In genomic region chr6:29263650-29264455, GRCm38 (mm10) we compare ENCODE assay signal across 9 mouse cellular contexts. TPM values are rescaled to one million over a fixed set of nuclear protein-coding genes. Genes with fewer than 3 reads are reported as not detected.
A peak's percentile ranks its signal among the peaks of the same experiment; 100 is the strongest.
DNase-seq lines count a peak whose midpoint lies in the region; ATAC-seq lines count a peak whose summit lies in the region.
"Had no signal": no experiment of that assay in that cellular context is flagged by ENCODE, and none has a peak within 500 bp of the region (broad histone marks: within the 10 kb centered on the region; RNA-seq: fewer than 3 reads in every experiment).

No protein-coding gene starts in this region.

- no peak overlapping the region for H3K9ac ChIP-seq in forebrain, embryonic 13.5 days
- H3K9ac ChIP-seq in forebrain, embryonic 16.5 days (replicated peaks; ENCODE audit: low read depth, low read length): no peak overlapping the region
- H3K9ac ChIP-seq in hindbrain, embryonic 13.5 days: no peak overlapping the region
- no peak overlapping the region for H3K9ac ChIP-seq in midbrain, embryonic 13.5 days (replicated peaks)
- H3K9ac ChIP-seq in intestine, embryonic 15.5 days: no peak overlapping the region

- no peak overlapping the region for H3K4me2 ChIP-seq in forebrain, embryonic 13.5 days
- no peak overlapping the region for H3K4me2 ChIP-seq in forebrain, embryonic 16.5 days (ENCODE audit: low read length)
- no peak overlapping the region for H3K4me2 ChIP-seq in hindbrain, embryonic 13.5 days
- no peak overlapping the region for H3K4me2 ChIP-seq in midbrain, embryonic 13.5 days (replicated peaks)
- no peak overlapping the region for H3K4me2 ChIP-seq in intestine, embryonic 15.5 days (replicated peaks)

- peaks cover 4% of the 10 kb centered on the region; the same call in 1 of the 2 replicates for H3K4me1 ChIP-seq in forebrain, embryonic 13.5 days
- H3K4me1 ChIP-seq in forebrain, embryonic 10.5 days: peaks cover 8% of the 10 kb centered on the region
- 0 out of 2 replicates have a peak, but pooled peaks cover 2% of the 10 kb centered on the region for H3K4me1 ChIP-seq in forebrain, embryonic 16.5 days (replicated peaks; ENCODE audit: control insufficient read depth, insufficient read depth, low read length)
- peaks cover 8% of the 10 kb centered on the region for H3K4me1 ChIP-seq in hindbrain, embryonic 13.5 days (replicated peaks)
- H3K4me1 ChIP-seq in midbrain, embryonic 13.5 days (replicated peaks): peaks cover 7% of the 10 kb centered on the region
- H3K4me1 ChIP-seq in intestine, embryonic 15.5 days (replicated peaks): no peaks in the 10 kb centered on the region

- no peak for DNase-seq in forebrain, embryonic 10.5 days (ENCODE audit: extremely low spot score, low spot score)
- DNase-seq in urinary bladder, postnatal 25 days (ENCODE audit: low spot score): no peak
- DNase-seq in thymus, postnatal 10 days (ENCODE audit: low spot score in 2 of 2): no peak

- peak; percentile 45; the same call in 1 of the 2 replicates for ATAC-seq in forebrain, embryonic 13.5 days
- peak; percentile 77 for ATAC-seq in forebrain, embryonic 16.5 days
- ATAC-seq in hindbrain, embryonic 13.5 days (ENCODE audit: low FRiP score): peak; percentile 49; the same call in 1 of the 2 replicates
- peak; percentile 65; the same call in 1 of the 2 replicates for ATAC-seq in midbrain, embryonic 13.5 days
- ATAC-seq in intestine, embryonic 15.5 days: no peak

- H3K27ac ChIP-seq in forebrain, embryonic 13.5 days: no peak overlapping the region
- H3K27ac ChIP-seq in forebrain, embryonic 10.5 days: no peak overlapping the region
- H3K27ac ChIP-seq in forebrain, embryonic 16.5 days (ENCODE audit: low read length): no peak overlapping the region
- H3K27ac ChIP-seq in hindbrain, embryonic 13.5 days: 0 out of 2 replicates have a peak overlapping the region, but pooled peaks have one; percentile 44
- no peak overlapping the region for H3K27ac ChIP-seq in midbrain, embryonic 13.5 days
- no peak overlapping the region for H3K27ac ChIP-seq in intestine, embryonic 15.5 days

- WGBS in forebrain, embryonic 13.5 days: 47% methylated on average over 6 of the region's 6 CpGs
- WGBS in forebrain, embryonic 10.5 days: 55% methylated on average over 6 of the region's 6 CpGs
- WGBS in forebrain, embryonic 16.5 days: 37% methylated on average over 6 of the region's 6 CpGs
- WGBS in hindbrain, embryonic 13.5 days: 44% methylated on average over 6 of the region's 6 CpGs
- 34% methylated on average over 6 of the region's 6 CpGs for WGBS in midbrain, embryonic 13.5 days
- 65% methylated on average over 6 of the region's 6 CpGs for WGBS in intestine, embryonic 15.5 days

- no peaks in the 10 kb centered on the region for H3K9me3 ChIP-seq in forebrain, embryonic 13.5 days (replicated peaks)
- no peaks in the 10 kb centered on the region for H3K9me3 ChIP-seq in forebrain, embryonic 10.5 days
- no peaks in the 10 kb centered on the region for H3K9me3 ChIP-seq in forebrain, embryonic 16.5 days (ENCODE audit: control insufficient read depth, low read length)
- no peaks in the 10 kb centered on the region for H3K9me3 ChIP-seq in hindbrain, embryonic 13.5 days
- no peaks in the 10 kb centered on the region for H3K9me3 ChIP-seq in midbrain, embryonic 13.5 days
- H3K9me3 ChIP-seq in intestine, embryonic 15.5 days: no peaks in the 10 kb centered on the region

- 0 out of 2 replicates have a peak, but pooled peaks cover 3% of the 10 kb centered on the region for H3K27me3 ChIP-seq in forebrain, embryonic 13.5 days
- H3K27me3 ChIP-seq in forebrain, embryonic 10.5 days (ENCODE audit: poor library complexity, severe bottlenecking): no peaks in the 10 kb centered on the region
- H3K27me3 ChIP-seq in forebrain, embryonic 16.5 days (replicated peaks; ENCODE audit: control insufficient read depth, insufficient read depth, low read length): no peaks in the 10 kb centered on the region
- H3K27me3 ChIP-seq in hindbrain, embryonic 13.5 days: 0 out of 2 replicates have a peak, but pooled peaks cover 4% of the 10 kb centered on the region
- no peaks in the 10 kb centered on the region for H3K27me3 ChIP-seq in midbrain, embryonic 13.5 days
- H3K27me3 ChIP-seq in intestine, embryonic 15.5 days (replicated peaks): no peaks in the 10 kb centered on the region

- H3K36me3 ChIP-seq in forebrain, embryonic 13.5 days (ENCODE audit: poor library complexity, severe bottlenecking): no peaks in the 10 kb centered on the region
- no peaks in the 10 kb centered on the region for H3K36me3 ChIP-seq in forebrain, embryonic 10.5 days (replicated peaks)
- no peaks in the 10 kb centered on the region for H3K36me3 ChIP-seq in forebrain, embryonic 16.5 days (ENCODE audit: control insufficient read depth, insufficient read depth)
- no peaks in the 10 kb centered on the region for H3K36me3 ChIP-seq in hindbrain, embryonic 13.5 days
- no peaks in the 10 kb centered on the region for H3K36me3 ChIP-seq in midbrain, embryonic 13.5 days
- no peaks in the 10 kb centered on the region for H3K36me3 ChIP-seq in intestine, embryonic 15.5 days

- no peak overlapping the region for H3K4me3 ChIP-seq in forebrain, embryonic 13.5 days
- H3K4me3 ChIP-seq in forebrain, embryonic 10.5 days: no peak overlapping the region
- no peak overlapping the region for H3K4me3 ChIP-seq in forebrain, embryonic 16.5 days (replicated peaks; ENCODE audit: low read length)
- no peak overlapping the region for H3K4me3 ChIP-seq in hindbrain, embryonic 13.5 days
- no peak overlapping the region for H3K4me3 ChIP-seq in midbrain, embryonic 13.5 days (replicated peaks)
- H3K4me3 ChIP-seq in intestine, embryonic 15.5 days (replicated peaks): no peak overlapping the region

RNA-seq across cellular contexts. Expression of gene Hilpda, which starts 8.4 kb away (rescaled TPM):
- polyA plus RNA-seq in forebrain, embryonic 13.5 days (2015; fragmentation: Nextera tagmentation; extraction: Ambion mirVana): 38.3 and 38.6 TPM in 2 replicates
- 36.2 and 37.2 TPM in 2 replicates for polyA plus RNA-seq in forebrain, embryonic 10.5 days (2016; fragmentation: Nextera tagmentation; extraction: Ambion mirVana)
- 47.5 and 48.4 TPM in 2 replicates for polyA plus RNA-seq in forebrain, embryonic 16.5 days (2015; fragmentation: Nextera tagmentation; extraction: Ambion mirVana)
- 31.8 and 36.6 TPM in 2 replicates for polyA plus RNA-seq in hindbrain, embryonic 13.5 days (2015; fragmentation: Nextera tagmentation; extraction: Ambion mirVana)
- 34.5 and 36.7 TPM in 2 replicates for polyA plus RNA-seq in midbrain, embryonic 13.5 days (2015; fragmentation: Nextera tagmentation; extraction: Ambion mirVana)
- 32.4 and 34.6 TPM in 2 replicates for polyA plus RNA-seq in intestine, embryonic 15.5 days (2015; fragmentation: Nextera tagmentation; extraction: Ambion mirVana)

RNA-seq across cellular contexts. Expression of gene Fam71f2, which starts 15.5 kb away (rescaled TPM):
- 0.67 and 0.75 TPM in 2 replicates for polyA plus RNA-seq in forebrain, embryonic 13.5 days (2015; fragmentation: Nextera tagmentation; extraction: Ambion mirVana)
- 0.33 and 0.50 TPM in 2 replicates for polyA plus RNA-seq in forebrain, embryonic 10.5 days (2016; fragmentation: Nextera tagmentation; extraction: Ambion mirVana)
- 0.51 and 1.1 TPM in 2 replicates for polyA plus RNA-seq in forebrain, embryonic 16.5 days (2015; fragmentation: Nextera tagmentation; extraction: Ambion mirVana)
- polyA plus RNA-seq in hindbrain, embryonic 13.5 days (2015; fragmentation: Nextera tagmentation; extraction: Ambion mirVana): 0.47 and 0.53 TPM in 2 replicates
- 0.46 and 0.54 TPM in 2 replicates for polyA plus RNA-seq in midbrain, embryonic 13.5 days (2015; fragmentation: Nextera tagmentation; extraction: Ambion mirVana)
- 0.24 and 0.39 TPM in 2 replicates for polyA plus RNA-seq in intestine, embryonic 15.5 days (2015; fragmentation: Nextera tagmentation; extraction: Ambion mirVana)

RNA-seq across cellular contexts. Expression of gene Impdh1, which starts 47.7 kb away (rescaled TPM):
- polyA plus RNA-seq in forebrain, embryonic 13.5 days (2015; fragmentation: Nextera tagmentation; extraction: Ambion mirVana): 37.6 and 39.2 TPM in 2 replicates
- 39.6 and 39.7 TPM in 2 replicates for polyA plus RNA-seq in forebrain, embryonic 10.5 days (2016; fragmentation: Nextera tagmentation; extraction: Ambion mirVana)
- polyA plus RNA-seq in forebrain, embryonic 16.5 days (2015; fragmentation: Nextera tagmentation; extraction: Ambion mirVana): 63.3 and 74.5 TPM in 2 replicates
- polyA plus RNA-seq in hindbrain, embryonic 13.5 days (2015; fragmentation: Nextera tagmentation; extraction: Ambion mirVana): 58.1 and 65.5 TPM in 2 replicates
- 43.5 and 51.8 TPM in 2 replicates for polyA plus RNA-seq in midbrain, embryonic 13.5 days (2015; fragmentation: Nextera tagmentation; extraction: Ambion mirVana)
- polyA plus RNA-seq in intestine, embryonic 15.5 days (2015; fragmentation: Nextera tagmentation; extraction: Ambion mirVana): 44.7 and 44.8 TPM in 2 replicates

RNA-seq across cellular contexts. Expression of gene Fam71f1, which starts 55.1 kb away (rescaled TPM):
- polyA plus RNA-seq in forebrain, embryonic 13.5 days (2015; fragmentation: Nextera tagmentation; extraction: Ambion mirVana): not detected in 2 replicates
- not detected in 2 replicates for polyA plus RNA-seq in forebrain, embryonic 10.5 days (2016; fragmentation: Nextera tagmentation; extraction: Ambion mirVana)
- not detected in 2 replicates for polyA plus RNA-seq in forebrain, embryonic 16.5 days (2015; fragmentation: Nextera tagmentation; extraction: Ambion mirVana)
- polyA plus RNA-seq in hindbrain, embryonic 13.5 days (2015; fragmentation: Nextera tagmentation; extraction: Ambion mirVana): not detected in 2 replicates
- polyA plus RNA-seq in midbrain, embryonic 13.5 days (2015; fragmentation: Nextera tagmentation; extraction: Ambion mirVana): not detected in 2 replicates
- not detected in 2 replicates for polyA plus RNA-seq in intestine, embryonic 15.5 days (2015; fragmentation: Nextera tagmentation; extraction: Ambion mirVana)
- polyA plus RNA-seq: cortical plate, adult 2 months had no signal
